Mouse (Mus musculus) frontal cortex, adult 2 months (tissue): ENCODE data around the gene Hs1bp3. TPM values are rescaled to one million over a fixed set of nuclear protein-coding genes. Genes with fewer than 3 reads are reported as not detected.

Experiments used
- DNase-seq, 2 experiments: peaks; one replicate each; pipeline ENCODE4 v3.0.0; 2022; ENCODE audit warnings: low spot score in 1 of 2; ENCODE audit errors: extremely low spot score in 1 of 2
- polyA plus RNA-seq: library from polyadenylated mRNA; depleted of rRNA; stranded (reverse); fragments of >200 nt; gene quantifications from 2 replicates; pipeline ENCODE4 v1.2.3, GENCODE M21; 2012; rRNA removed

The Hs1bp3 gene
- polyA plus RNA-seq: 12.8 and 13.5 TPM in 2 replicates

DNA sequence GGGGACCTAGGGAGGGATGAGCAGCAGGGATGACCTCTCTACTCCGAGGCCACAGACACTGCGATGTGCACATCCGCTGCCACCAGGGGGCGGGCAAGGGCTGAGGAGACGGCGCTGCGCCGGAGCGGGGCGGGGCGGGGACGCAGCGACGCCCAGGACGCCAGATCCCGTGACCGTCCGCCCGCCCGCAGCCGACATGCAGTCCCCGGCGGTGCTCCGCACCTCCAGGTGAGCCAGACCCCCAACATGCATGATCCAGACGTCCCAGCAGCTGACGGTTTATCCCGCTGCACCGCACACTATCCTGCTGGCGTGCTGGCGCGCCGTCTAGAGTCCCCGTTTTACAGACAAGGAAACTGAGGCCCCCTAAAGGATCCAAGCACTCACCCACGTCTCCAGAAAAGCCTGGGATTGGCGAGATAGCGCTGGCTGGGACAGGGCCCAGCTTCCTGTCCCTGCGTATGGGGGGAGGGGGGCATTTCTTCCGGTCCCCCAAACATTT, at the start of gene Hs1bp3:
Gene Hs1bp3 (plus strand): TSS at position 163 of the 502 bp plus-strand sequence.
- DNase-seq: peak; percentile 44 to 87

- DNase-seq: no peak
These were observed 46.9 kb upstream of the Hs1bp3 start for GRCm38 (mm10) chr12:8266311-8266710.

DNA sequence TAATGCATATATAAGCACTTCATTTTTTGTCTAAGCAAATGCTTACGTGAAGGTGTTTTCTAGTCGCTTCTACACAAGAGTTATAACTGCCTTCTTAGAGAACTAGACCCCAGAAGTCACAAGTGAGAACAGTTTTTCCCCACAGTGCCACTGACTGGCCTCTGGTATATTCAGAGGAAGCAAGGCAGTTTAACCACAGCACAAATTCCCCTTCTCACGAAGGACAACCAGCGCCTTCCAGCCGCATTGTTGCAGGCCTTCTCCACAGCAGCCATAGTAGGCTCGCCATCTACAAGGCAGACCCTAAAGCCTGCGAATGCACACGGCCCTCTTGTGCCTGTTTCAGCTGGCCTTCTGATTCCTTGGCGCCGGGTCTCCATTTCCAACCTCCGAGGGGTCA, 43.6 kb upstream of the Hs1bp3 start:
- DNase-seq: no peak

- no peak for DNase-seq
These were observed 41.8 kb upstream of the Hs1bp3 start for GRCm38 (mm10) chr12:8271405-8271804.

DNA sequence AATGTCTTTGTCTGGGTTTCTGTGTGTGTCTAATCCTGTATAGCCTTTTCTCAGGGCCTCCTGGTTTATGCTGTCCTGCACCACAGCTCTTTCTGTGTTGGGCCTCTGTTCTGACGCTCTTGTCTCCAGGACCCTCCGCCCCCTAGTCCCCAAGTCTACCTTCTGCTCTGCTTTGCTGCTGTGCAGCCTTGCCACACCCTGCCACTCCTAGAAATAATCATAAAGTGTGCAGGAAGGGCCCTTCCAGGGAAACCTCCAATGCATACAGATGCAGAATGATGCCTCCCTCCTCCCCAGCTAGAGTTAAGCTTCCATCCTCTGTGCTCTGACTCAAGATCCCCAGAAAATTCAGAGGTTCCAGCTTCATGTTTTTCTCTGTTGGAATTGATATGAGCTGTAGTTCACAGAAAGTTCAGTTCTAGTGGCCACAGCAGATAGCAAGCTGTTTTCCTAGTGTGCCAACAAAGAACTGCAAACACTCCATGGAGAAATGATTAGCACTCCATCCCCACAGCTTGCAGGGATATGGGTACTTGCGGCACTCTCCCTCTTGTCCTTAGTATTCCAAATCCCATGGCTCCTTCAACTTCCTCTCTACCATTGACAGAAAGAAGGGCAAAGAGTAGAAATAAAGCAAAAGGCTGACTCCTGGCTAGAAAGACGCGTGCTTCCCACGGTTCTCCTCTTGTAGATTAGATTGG, 39.6 kb upstream of the Hs1bp3 start:
- DNase-seq: no peak

DNA sequence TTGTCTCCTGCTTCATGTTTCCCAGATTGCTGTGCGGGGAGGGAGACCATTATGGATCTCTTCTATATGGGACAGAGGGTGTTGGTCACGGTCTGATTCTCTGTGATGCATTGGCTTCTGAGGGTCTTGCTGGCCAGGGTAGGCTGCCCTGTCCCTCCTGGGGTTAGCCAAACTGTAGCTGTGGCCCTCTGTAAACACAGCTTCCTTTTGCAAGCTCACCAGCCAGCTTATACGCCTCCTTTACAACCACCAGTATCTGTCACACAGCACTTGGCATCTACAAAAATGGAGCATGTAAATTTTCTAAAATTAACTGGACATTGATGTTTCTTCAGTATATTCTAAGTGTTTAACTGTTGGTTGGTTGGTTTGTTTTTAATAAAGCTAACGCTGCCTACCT, 37.8 kb upstream of the Hs1bp3 start:
- DNase-seq: no peak

DNA sequence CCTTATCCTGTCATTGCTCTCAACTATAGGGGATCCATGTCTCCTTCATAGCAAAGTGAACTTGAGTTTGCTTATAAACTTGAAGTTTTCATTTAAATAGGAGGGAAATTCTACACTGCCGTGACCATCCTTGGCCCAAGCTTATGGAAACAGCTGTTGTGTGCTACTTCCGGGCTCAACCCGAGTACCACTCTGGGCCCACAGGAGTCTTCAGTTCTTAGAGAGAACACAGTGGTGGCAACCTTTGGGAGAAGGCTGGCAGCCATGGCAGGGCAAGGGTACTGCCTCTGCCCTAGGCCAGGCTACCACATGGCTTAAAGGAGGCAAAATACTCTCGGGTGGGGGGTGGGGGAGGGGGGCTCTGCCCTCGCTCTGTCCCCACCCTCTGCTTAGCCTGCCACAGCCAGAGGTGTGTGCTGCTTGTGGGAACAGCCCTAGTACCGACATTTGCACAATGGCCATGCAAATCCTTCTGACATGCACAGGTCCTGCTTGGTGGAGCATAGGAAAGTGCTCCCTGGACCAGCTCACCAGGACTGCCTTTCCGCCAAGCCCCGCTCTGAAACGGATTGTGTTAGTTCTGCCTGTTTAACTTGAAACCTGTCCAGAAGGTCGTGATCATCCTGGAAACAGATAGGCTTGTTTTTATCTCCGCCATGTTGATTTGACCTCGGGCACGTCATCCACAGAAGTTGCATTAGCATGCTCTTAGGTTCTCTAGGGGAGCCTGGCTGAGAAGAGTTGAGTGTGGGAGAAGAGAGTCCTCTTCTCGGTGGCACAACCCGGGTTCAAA, 31.8 kb upstream of the Hs1bp3 start:
- no peak for DNase-seq

DNA sequence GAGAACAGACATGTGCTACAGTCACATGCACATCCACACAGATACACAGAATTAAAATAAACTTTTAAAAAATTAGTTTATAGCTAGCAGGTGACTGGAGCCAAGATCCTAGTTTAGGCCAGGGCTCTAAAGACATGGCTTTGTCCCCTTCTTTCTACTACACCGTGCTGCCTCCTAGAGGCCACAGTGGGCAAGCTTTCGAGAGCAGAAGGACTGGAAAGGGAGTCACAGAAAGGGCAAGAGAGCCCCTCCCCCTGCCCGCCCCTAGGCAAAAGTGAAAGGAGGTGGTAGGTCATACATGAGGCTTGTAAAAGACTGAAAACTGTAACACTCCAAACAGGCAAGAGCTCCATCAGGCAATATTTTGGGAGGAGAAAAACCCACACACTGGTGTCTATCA, 25.3 kb upstream of the Hs1bp3 start:
- no peak for DNase-seq

DNA sequence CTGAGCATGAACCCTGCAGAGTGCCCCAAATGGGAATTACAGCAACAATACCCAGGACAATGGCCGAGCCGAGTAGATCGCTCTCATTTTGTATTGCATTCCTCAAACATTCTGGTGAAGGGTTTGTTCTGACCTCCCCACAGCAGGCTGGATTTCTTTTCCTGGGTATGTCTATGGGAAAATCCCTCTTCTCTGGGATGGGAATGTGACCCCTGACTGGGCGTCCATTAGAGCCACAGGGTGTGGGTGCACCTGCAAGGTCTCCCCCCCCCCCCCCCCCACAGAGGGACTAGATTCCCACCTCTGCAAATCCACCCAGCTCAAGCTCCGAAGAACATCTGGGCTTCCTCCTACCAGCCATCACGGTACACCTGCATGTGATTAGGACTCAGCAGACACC, 24.1 kb upstream of the Hs1bp3 start:
- no peak for DNase-seq

DNA sequence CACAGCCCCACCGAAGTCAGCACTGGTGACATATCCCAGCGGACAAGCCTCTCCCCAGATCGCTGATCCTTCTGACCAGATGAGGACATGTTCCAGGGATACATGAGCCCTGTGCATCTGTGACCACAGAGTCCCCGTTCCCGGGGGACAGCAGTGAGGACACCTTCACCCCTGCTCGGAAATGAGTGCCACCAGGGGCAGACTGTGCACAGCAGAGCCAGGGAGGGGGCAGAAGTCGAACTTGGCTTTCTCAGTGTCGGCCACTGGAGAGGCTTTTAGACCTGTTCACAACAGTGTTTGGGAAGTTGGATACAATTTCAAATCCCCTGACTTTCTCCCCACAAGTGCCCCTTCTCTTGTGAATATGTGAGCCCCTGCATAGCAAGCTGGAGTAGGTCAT, 23.7 kb upstream of the Hs1bp3 start:
- DNase-seq: no peak

GRCm38 (mm10) chr12:8291157-8291853, 21.9 kb upstream of the Hs1bp3 start:
- no peak for DNase-seq

DNA sequence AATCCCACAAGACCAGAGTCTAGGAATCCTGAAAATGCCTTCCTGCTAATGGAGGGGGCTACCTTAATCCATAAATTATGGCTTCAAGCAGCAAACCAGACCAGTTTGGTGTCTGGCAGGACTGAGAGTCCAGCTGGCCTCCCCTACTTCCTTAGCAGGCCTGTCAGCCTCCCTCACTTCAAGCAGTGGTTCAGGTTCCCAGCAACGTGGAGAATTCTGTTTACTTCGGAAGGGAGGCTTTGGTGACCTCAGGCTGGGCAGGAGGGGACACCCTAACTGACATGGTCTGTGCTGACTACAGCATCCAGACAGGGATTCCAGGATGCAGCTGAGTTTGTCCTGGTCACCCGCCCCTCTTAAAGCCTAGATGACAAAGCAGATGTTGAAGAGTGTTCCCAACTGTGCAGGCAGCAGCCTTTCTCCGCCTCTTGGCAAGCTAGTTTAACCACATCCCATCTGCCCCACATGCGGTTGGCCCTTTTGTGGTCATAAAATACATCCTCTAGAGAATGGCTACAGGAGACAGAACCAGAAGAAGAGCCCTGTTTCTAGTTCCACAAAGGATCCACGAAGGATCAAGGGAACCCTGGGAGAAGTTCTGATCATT, 17.8 kb upstream of the Hs1bp3 start:
- no peak for DNase-seq

DNA sequence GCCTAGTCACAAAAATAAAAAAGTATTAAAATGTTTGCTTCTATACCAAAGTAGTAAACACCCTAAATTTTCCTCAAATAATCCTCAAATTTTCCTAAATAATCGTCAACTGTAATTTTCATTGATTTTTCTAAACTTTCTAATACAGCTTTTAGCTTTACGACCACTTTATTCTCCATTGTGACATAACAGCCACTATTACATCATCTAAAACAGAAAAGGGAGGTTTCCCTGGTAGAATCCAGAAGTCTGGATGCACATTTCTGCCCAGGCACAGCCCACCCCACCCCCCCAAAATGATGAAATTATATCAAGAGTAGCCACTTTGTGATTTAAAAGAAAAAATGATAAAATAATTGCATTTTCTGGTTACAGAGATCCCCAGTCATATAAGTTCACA, 17.1 kb upstream of the Hs1bp3 start:
- DNase-seq: no peak

GRCm38 (mm10) chr12:8297586-8298214, 15.5 kb upstream of the Hs1bp3 start:
- DNase-seq: no peak

DNA sequence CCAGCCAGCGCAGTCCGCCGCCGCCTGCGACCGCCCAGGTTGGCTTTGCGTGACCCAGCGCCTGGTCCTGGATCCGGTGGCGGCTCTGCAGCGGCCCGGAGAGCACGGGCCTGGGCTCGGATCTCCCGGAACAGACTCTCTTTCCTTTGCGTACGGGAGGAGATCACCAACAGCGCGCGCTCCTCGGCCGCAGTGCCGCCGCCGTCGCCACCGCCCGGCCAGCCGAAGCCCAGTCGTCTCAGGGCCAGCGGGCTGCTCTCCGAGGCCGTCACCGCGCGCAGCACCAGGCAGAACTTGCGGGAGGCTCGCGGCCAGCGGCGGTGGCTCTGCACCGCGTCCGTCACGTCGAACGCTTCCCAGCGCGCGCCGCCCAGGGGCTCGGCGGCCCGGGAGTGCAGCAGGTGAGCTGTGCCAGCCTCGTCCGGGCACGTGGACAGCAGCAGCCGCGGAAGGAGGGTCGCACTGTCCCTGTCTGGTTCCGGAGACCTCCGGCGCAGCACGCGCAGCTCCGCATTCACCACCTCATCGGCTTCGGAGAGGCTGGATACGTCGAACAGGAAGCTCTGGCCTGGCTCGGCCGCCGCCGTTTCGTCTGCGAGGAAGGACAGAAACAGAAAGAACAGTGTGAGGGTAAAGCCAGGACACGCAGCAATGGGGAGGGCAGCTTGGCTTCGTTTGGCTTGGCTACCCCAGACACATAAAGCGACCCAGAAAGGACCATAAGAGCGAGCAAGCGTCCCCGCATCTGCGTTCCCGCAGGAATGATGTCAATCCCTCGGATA, 14.7 kb upstream of the Hs1bp3 start:
- no peak for DNase-seq

- DNase-seq: no peak
These were observed 13.8 kb upstream of the Hs1bp3 start for GRCm38 (mm10) chr12:8299143-8300110.

DNA sequence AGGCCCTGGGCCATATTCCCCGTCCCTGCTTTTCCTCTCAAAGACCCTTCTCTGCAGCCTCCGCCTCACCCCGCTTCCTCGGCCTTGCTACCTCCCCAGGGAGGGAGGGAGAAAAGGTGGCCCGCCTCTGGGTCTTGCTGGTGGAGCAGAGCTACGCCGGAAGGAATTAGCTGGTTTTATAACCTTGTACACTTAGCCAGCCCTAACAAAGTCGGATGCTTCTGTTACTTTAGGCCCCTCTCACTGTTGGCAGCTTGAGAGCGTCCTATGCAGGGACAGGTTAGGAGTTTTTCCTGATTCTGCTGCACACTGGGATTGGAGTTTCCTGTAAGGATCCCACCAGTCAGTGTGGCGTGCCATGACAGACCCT, 13.1 kb upstream of the Hs1bp3 start:
- no peak for DNase-seq

DNA sequence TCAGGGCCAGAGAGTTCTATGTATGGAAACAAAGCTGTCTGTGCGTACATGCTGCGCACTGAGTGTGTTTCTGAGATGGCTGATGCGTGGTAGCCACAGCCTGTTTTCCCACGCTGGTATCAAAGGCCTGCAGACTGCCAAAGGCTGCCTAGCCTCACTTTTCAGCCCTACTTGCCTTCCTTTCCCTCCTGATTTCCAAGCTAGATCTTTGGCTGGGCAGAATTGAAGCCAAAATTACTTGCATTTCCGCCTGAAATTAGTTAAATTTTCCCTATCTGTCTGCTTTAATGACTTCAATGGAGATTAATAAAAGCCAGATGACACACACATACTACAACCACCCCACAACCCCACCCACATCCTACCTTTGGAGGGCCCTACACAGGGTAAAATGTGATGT, 12.7 kb upstream of the Hs1bp3 start:
- no peak for DNase-seq
